Mouse (Mus musculus) midbrain, embryonic 11.5 days (tissue): Measurements from ENCODE around the gene Bbox1. TPM values are rescaled to one million over a fixed set of nuclear protein-coding genes. Genes with fewer than 3 reads are reported as not detected.

Source experiments
- ATAC-seq: fragments of 200-750 bp; cut with Nextera tagmentation; 2 replicates; pipeline ENCODE4 v1.8.0; 2017; ENCODE audit warnings: moderate TSS enrichment, moderate library complexity; ENCODE audit not compliant: low FRiP score
- DNase-seq: peaks from one replicate; pipeline ENCODE4 v3.0.0; 2015; ENCODE audit warnings: low spot score; ENCODE audit errors: missing footprints
- H3K27ac ChIP-seq: fragments of 300-500 bp; sonication (generic); 2 replicates; pipeline ENCODE4 v1.5.1; 2014; ENCODE audit warnings: low read depth, low read length
- H3K27me3 ChIP-seq: fragments of 300-500 bp; sonication (generic); 2 replicates; pipeline ENCODE4 v1.6.1; 2014; ENCODE audit warnings: mild to moderate bottlenecking, low read length, moderate library complexity, mixed read lengths; ENCODE audit not compliant: control insufficient read depth, insufficient read depth
- H3K36me3 ChIP-seq: fragments of 300-500 bp; sonication (generic); 2 replicates; pipeline ENCODE4 v1.6.1; 2014; ENCODE audit warnings: mild to moderate bottlenecking, low read length, moderate library complexity, mixed read lengths; ENCODE audit not compliant: control insufficient read depth, insufficient read depth
- H3K4me1 ChIP-seq: fragments of 300-500 bp; sonication (generic); 2 replicates; pipeline ENCODE4 v1.6.1; 2014; ENCODE audit warnings: low read length; ENCODE audit not compliant: control insufficient read depth, insufficient read depth
- H3K4me2 ChIP-seq: fragments of 300-500 bp; sonication (generic); 2 replicates; pipeline ENCODE4 v1.6.1; 2014; ENCODE audit warnings: mild to moderate bottlenecking, moderate library complexity
- H3K4me3 ChIP-seq: fragments of 300-500 bp; sonication (generic); 2 replicates; pipeline ENCODE4 v1.5.1; 2014; ENCODE audit warnings: low read depth, low read length
- H3K9ac ChIP-seq: fragments of 300-500 bp; sonication (generic); 2 replicates; pipeline ENCODE4 v1.6.1; 2014; ENCODE audit warnings: low read length
- H3K9me3 ChIP-seq: fragments of 300-500 bp; sonication (generic); 2 replicates; pipeline ENCODE4 v1.6.1; 2016; ENCODE audit warnings: low read length; ENCODE audit not compliant: control insufficient read depth
- WGBS: fragments of 180-500 bp; shearing (Covaris S2); extraction: QIAGEN DNeasy Blood & Tissue Kit; methylation state at CpG from one replicate; pipeline ENCODE4 v1.1.7; 2014; 5-methylcytosine and 5-hydroxymethylcytosine counted together
- polyA plus RNA-seq: library from polyadenylated mRNA; unstranded; fragments of >200 nt; fragmentation: Nextera tagmentation; extraction: Ambion mirVana; gene quantifications from 2 replicates; pipeline ENCODE4 v1.2.1, GENCODE M21; 2014

Bbox1 gene
- polyA plus RNA-seq, 1 experiment from 2014 or later: not detected

DNA sequence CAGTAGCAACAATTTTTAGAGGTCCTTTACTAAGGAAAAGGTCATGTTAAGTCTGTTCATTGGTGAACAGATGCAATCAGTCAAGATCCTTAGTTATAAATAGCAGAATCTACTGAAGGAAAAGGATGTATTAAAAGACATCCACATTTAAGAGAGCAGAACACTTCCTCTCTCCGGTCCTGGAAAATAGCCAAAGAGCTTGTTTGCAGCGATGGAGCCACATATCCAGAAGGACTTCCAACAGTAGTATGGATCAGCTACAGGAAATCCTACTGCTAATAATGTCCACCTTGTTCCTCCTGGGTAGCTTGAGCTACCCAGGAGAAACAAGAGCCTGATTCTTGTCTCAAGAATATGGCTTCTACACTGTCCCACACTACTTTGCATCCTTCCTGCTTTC is 91.6 kb downstream of the Bbox1 start:
- Histone ChIP-seq H3K36me3 (no peaks in the 10 kb centered on the region), H3K27me3 (no peaks in the 10 kb centered on the region), H3K4me1 (no peaks in the 10 kb centered on the region), H3K27ac (no peak overlapping the region), H3K4me3 (no peak overlapping the region), H3K9me3 (no peaks in the 10 kb centered on the region), H3K9ac (no peak overlapping the region), H3K4me2 (no peak overlapping the region)
- ATAC-seq (no peak), DNase-seq (no peak)
- 95% methylated on average over 2 of the region's 2 CpGs for WGBS

DNA sequence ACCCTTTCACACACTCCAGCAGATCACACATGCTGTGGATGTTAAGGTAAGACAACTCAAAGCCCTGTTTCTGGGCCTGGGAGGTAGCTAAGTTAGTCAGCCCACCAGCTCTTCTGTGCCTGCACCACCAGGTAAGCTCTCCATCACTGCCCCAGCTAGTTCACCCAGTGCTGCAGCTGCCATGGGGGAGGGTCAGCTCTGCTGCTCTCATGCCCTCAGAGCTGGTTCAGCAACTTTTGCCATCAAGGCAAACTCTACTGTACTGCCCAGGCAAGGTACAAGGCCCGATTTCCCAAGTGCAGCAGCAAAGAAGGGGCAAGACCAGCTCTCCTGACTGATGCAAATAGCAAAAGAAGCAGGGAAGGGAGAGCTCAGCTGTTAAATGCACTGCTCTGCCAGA is 93.9 kb downstream of the Bbox1 start:
- no peak overlapping the region for H3K9ac ChIP-seq
- H3K4me1 ChIP-seq: no peaks in the 10 kb centered on the region
- ATAC-seq (no peak), DNase-seq (no peak)
- H3K36me3 ChIP-seq: no peaks in the 10 kb centered on the region
- H3K4me2 ChIP-seq: no peak overlapping the region
- H3K27ac ChIP-seq: no peak overlapping the region
- H3K4me3 ChIP-seq: no peak overlapping the region
- H3K9me3 ChIP-seq: no peaks in the 10 kb centered on the region
- H3K27me3 ChIP-seq: no peaks in the 10 kb centered on the region
- WGBS: 75% methylated on average over 1 of the region's 1 CpGs

DNA sequence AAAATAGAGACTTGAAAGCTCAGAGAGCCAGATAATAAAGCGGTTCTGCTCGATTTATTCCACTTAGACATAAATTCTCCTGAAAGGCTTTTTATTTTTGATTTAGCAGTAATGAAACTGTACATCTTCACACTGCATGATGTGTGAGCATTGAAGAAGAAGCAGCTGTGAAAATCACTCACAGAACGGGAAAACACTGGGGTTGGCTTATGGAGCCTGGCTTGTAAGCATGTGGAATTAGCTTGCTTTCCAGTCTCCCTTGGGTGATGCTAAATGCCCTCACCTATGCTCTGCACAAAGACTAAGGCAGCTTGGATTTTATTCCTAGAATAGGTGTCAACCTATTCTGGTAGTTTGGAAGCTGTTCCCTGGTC is 98.7 kb downstream of the Bbox1 start:
- H3K4me3 ChIP-seq: no peak overlapping the region
- WGBS: 86% methylated on average over 3 of the region's 3 CpGs
- H3K27ac ChIP-seq: no peak overlapping the region
- H3K4me1 ChIP-seq: no peaks in the 10 kb centered on the region
- DNase-seq (no peak), ATAC-seq (no peak)
- H3K27me3 ChIP-seq: no peaks in the 10 kb centered on the region
- no peaks in the 10 kb centered on the region for H3K9me3 ChIP-seq
- no peaks in the 10 kb centered on the region for H3K36me3 ChIP-seq
- no peak overlapping the region for H3K4me2 ChIP-seq
- H3K9ac ChIP-seq: no peak overlapping the region

DNA sequence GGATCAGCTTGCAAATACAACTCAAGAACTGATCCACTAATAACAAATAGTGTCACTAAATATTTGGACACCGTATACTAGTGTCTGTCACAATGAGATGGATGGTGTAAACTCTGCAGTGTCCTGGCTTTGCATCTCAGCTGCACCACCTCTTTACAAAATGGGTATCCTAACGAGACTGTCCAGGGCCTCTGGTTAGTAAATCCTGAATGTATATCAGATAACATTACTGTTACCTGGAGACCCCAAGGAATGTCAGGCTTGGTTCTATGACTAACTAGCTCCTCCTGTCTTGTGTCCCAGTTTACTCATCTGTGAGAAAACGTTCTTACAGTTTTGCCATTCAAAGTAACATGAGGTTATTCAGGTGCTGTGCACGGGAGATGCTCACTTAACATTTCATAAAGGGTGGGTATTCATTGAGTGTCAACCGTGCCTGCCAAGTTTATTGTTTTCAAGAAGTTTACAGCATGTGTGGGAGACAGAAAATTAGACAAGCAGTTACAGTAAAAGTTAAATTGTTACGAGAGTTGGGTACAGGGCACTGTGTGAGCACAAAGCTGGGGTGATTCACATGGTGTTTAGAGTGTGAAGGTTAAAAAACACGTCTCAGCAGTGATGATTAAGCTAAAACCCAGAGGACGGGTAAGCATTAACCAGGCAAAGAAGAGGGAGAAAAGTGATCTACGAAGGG is 99.2 kb downstream of the Bbox1 start:
- no peak overlapping the region for H3K9ac ChIP-seq
- no peak for ATAC-seq
- no peak overlapping the region for H3K4me3 ChIP-seq
- H3K27me3 ChIP-seq: no peaks in the 10 kb centered on the region
- no peaks in the 10 kb centered on the region for H3K4me1 ChIP-seq
- no peak overlapping the region for H3K4me2 ChIP-seq
- no peak for DNase-seq
- WGBS: 78% methylated on average over 9 of the region's 9 CpGs
- H3K27ac ChIP-seq: no peak overlapping the region
- no peaks in the 10 kb centered on the region for H3K36me3 ChIP-seq
- H3K9me3 ChIP-seq: no peaks in the 10 kb centered on the region

DNA sequence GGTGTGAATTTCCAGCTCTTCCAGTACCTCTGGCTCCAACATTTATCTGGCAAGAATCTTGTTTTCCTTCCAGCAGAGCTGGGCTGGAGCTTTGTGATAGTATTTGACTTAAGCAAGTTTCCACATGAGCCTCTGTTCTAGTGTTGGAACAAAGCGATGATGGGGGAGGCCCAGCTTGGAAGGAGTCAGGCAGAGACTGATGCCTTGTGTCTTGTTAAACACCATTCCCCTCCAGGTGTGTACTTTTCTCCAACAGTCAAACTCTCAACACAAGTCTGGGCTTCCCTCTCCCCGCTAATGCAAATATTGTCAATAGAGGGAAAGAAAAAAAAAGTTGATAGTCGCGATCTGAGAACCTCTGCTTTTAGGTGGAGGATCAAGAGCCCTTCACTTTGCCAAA is 100.1 kb downstream of the Bbox1 start:
- DNase-seq (no peak), ATAC-seq (no peak)
- no peaks in the 10 kb centered on the region for H3K27me3 ChIP-seq
- no peak overlapping the region for H3K27ac ChIP-seq
- H3K9me3 ChIP-seq: no peaks in the 10 kb centered on the region
- H3K4me1 ChIP-seq: no peaks in the 10 kb centered on the region
- H3K4me3 ChIP-seq: no peak overlapping the region
- H3K4me2 ChIP-seq: no peak overlapping the region
- H3K9ac ChIP-seq: no peak overlapping the region
- H3K36me3 ChIP-seq: no peaks in the 10 kb centered on the region
- WGBS: 90% methylated on average over 4 of the region's 4 CpGs

Other genes with a start within 250 kb of the Bbox1 start
- 1.7 and 2.2 TPM in 2 replicates for gene Fibin, start 48.6 kb upstream of the Bbox1 start, polyA plus RNA-seq